Mouse (Mus musculus): ENCODE measurements around the gene Icosl.

GRCm38 (mm10) chr10:78057056-78057455 is 12.0 kb upstream of the Icosl start:
- TF ChIP-seq CTCF (IDR thresholded peaks at IDR 0.05; ENCODE audit: extremely low read depth, insufficient read length, insufficient replicate concordance, low read depth, low read length), result no peak
- no peak for TF ChIP-seq POLR2A (IDR thresholded peaks at IDR 0.05; ENCODE audit: low read depth, low read length)

All from small intestine, adult 2 months (tissue).